Mouse (Mus musculus) cerebellum, adult 2 months (tissue): ENCODE measurements at regions not wholly inside any gene's neighbourhood (a gene's known extent, or its start where the extent isn't known, plus 50 kb on each side); places are given as distances from the start of the nearest gene placed in this dataset.

ENCODE experiments used
- DNase-seq, 2 experiments: peaks; one replicate each; pipeline ENCODE4 v3.0.0; 2021
- H3K27ac ChIP-seq: fragments of 200-500 bp; 2 replicates; pipeline ENCODE4 v1.5.1; 2012; ENCODE audit warnings: low read length, control low read depth, inconsistent platforms; ENCODE audit not compliant: insufficient read depth
- H3K27me3 ChIP-seq: fragments of 200-500 bp; 2 replicates; pipeline ENCODE4 v1.6.1; 2012; ENCODE audit warnings: inconsistent platforms, mild to moderate bottlenecking, low read length, moderate library complexity; ENCODE audit not compliant: control insufficient read depth, insufficient read depth
- H3K4me1 ChIP-seq: fragments of 200-500 bp; 2 replicates; pipeline ENCODE4 v1.6.1; 2011; ENCODE audit warnings: low read length; ENCODE audit not compliant: control insufficient read depth, insufficient read depth
- H3K4me3 ChIP-seq: fragments of 200-500 bp; replicated peaks from 2 replicates; pipeline ENCODE3; 2011; ENCODE audit warnings: mild to moderate bottlenecking, low read depth, low read length, control low read depth; ENCODE audit not compliant: insufficient read depth
- CTCF ChIP-seq: fragments of 200-500 bp; IDR thresholded peaks from 2 replicates; pipeline ENCODE4 v1.5.1; 2011; ENCODE audit warnings: low read depth, mild to moderate bottlenecking, control low read depth, low read length, moderate library complexity, borderline replicate concordance; ENCODE audit not compliant: insufficient read depth
- POLR2A ChIP-seq: fragments of 200-500 bp; IDR thresholded peaks from 2 replicates; pipeline ENCODE4 v1.6.1; 2011; ENCODE audit warnings: low read length, control low read depth, borderline replicate concordance; ENCODE audit not compliant: insufficient read depth
- WGBS: fragments of 180-500 bp; shearing (Covaris S2); methylation state at CpG from one replicate; pipeline ENCODE4 v1.1.7; 2018; 5-methylcytosine and 5-hydroxymethylcytosine counted together

GRCm38 (mm10) chrX:14960294-14960693 is 749.3 kb downstream of the H2al1n start:
- no peak for TF ChIP-seq CTCF
- no peak for TF ChIP-seq POLR2A
- Histone ChIP-seq H3K4me1 (no peaks in the 10 kb centered on the region), H3K27ac (no peak overlapping the region), H3K4me3 (no peak overlapping the region), H3K27me3 (no peaks in the 10 kb centered on the region)
- WGBS: 89% methylated on average over 2 of the region's 2 CpGs
- DNase-seq: no peak

- DNase-seq: peak; percentile 61 to 80
- no peak overlapping the region for H3K4me3 ChIP-seq
- 16% methylated on average over 2 of the region's 2 CpGs for WGBS
Observed at GRCm38 (mm10) chrX:15007023-15007422, 796.1 kb downstream of the H2al1n start.

More at GRCm38 (mm10) chrX:15007023-15007422, 796.1 kb downstream of the H2al1n start:
- Histone ChIP-seq H3K27me3 (no peaks in the 10 kb centered on the region), H3K4me1 (no peaks in the 10 kb centered on the region), H3K27ac (no peak overlapping the region)
- TF ChIP-seq POLR2A (no peak), CTCF (no peak)
